In the genomic region with DNA sequence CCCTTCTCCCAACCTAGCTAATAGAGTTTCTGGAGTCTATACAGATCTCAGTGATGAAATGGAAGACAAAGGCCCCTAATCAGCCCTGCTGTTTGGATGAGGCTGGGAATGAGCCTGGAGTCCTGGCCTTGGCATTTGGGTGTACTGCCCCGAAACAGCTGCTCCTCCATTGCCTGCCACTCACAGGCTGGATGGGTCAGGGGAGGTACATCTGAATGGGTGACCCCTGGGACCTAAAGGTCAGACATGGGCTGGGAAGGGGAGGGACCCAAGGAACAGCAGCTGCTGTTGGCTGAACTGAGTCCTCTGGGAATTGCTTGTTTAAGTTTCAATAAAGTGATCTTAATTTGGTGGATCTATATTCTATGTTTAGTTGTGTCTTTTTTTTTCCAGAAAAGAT, we compare ENCODE assay signal across 28 mouse cellular contexts.
DNase-seq lines count a peak whose midpoint lies in the region; ATAC-seq lines count a peak whose summit lies in the region.
"Had no signal": no experiment of that assay in that cellular context is flagged by ENCODE, and none has a peak within 500 bp of the region (broad histone marks: within the 10 kb centered on the region; RNA-seq: fewer than 3 reads in every experiment).

No protein-coding gene starts in this region.

- H3K36me3 ChIP-seq in midbrain, embryonic 10.5 days = no peaks in the 10 kb centered on the region
- no peaks in the 10 kb centered on the region for H3K36me3 ChIP-seq in midbrain, embryonic 16.5 days (ENCODE audit: control insufficient read depth, insufficient read depth, low read length)
- no peaks in the 10 kb centered on the region for H3K36me3 ChIP-seq in embryonic facial prominence, embryonic 10.5 days (replicated peaks)
- H3K36me3 ChIP-seq in kidney, embryonic 14.5 days (ENCODE audit: control insufficient read depth, insufficient read depth, low read length) = no peaks in the 10 kb centered on the region
- H3K36me3 ChIP-seq: heart, embryonic 12.5 days; hindbrain, embryonic 13.5 days; liver, embryonic 13.5 days; midbrain, embryonic 15.5 days had no signal

- no peak overlapping the region for H3K4me2 ChIP-seq in midbrain, embryonic 16.5 days (ENCODE audit: low read length)
- H3K4me2 ChIP-seq in kidney, embryonic 14.5 days (replicated peaks; ENCODE audit: low read depth, low read length) = no peak overlapping the region
- H3K4me2 ChIP-seq: heart, embryonic 12.5 days; hindbrain, embryonic 13.5 days; liver, embryonic 13.5 days; midbrain, embryonic 15.5 days had no signal

- no peaks in the 10 kb centered on the region for H3K27me3 ChIP-seq in midbrain, embryonic 10.5 days (ENCODE audit: low read depth, poor library complexity, severe bottlenecking)
- no peaks in the 10 kb centered on the region for H3K27me3 ChIP-seq in midbrain, embryonic 16.5 days (ENCODE audit: control insufficient read depth, insufficient read depth, low read depth, low read length)
- H3K27me3 ChIP-seq in embryonic facial prominence, embryonic 10.5 days (replicated peaks; ENCODE audit: low read depth, poor library complexity, severe bottlenecking) = no peaks in the 10 kb centered on the region
- no peaks in the 10 kb centered on the region for H3K27me3 ChIP-seq in kidney, embryonic 14.5 days (ENCODE audit: control insufficient read depth, insufficient read depth, low read length)
- H3K27me3 ChIP-seq: heart, embryonic 12.5 days; hindbrain, embryonic 13.5 days; liver, embryonic 13.5 days; midbrain, embryonic 15.5 days had no signal

- DNase-seq in midbrain, embryonic 10.5 days (ENCODE audit: low spot score) = peak; percentile 68
- DNase-seq in ZHBTc4 (ENCODE audit: low read depth, low spot score) = peak; percentile 29
- peak; percentile 46 for DNase-seq in embryonic facial prominence, embryonic 10.5 days (ENCODE audit: low spot score)
- DNase-seq in right cerebral cortex, adult 2 months (ENCODE audit: low spot score in 2 of 2) = no peak
- DNase-seq in Muller cell, postnatal 12 days (ENCODE audit: inconsistent ontology term) = no peak
- DNase-seq: adrenal gland, postnatal 36 days; B cell, adult 2 months; cerebellum, adult 11 months; cerebellum, postnatal 25 days; gastrocnemius, postnatal 14 days; heart, adult 18-20 months; heart, postnatal 10 days; kidney, adult 18-20 months; liver, embryonic 13.5 days; lung, adult 2 months; lung, postnatal 14 days; right cerebral cortex, postnatal 25 days; spleen, adult 18-20 months had no signal

- H3K4me1 ChIP-seq in midbrain, embryonic 10.5 days = peaks cover 19% of the 10 kb centered on the region
- no peaks in the 10 kb centered on the region for H3K4me1 ChIP-seq in midbrain, embryonic 16.5 days (ENCODE audit: control insufficient read depth, insufficient read depth, low read length)
- peaks cover 5% of the 10 kb centered on the region for H3K4me1 ChIP-seq in embryonic facial prominence, embryonic 10.5 days
- no peaks in the 10 kb centered on the region for H3K4me1 ChIP-seq in kidney, embryonic 14.5 days (ENCODE audit: control insufficient read depth, insufficient read depth, low read length)
- H3K4me1 ChIP-seq: heart, embryonic 12.5 days; hindbrain, embryonic 13.5 days; liver, embryonic 13.5 days; midbrain, embryonic 15.5 days had no signal

- WGBS in midbrain, embryonic 10.5 days = 21% methylated on average over 1 of the region's 1 CpGs
- WGBS in midbrain, embryonic 16.5 days = 33% methylated on average over 1 of the region's 1 CpGs
- 17% methylated on average over 1 of the region's 1 CpGs for WGBS in embryonic facial prominence, embryonic 10.5 days
- 46% methylated on average over 1 of the region's 1 CpGs for WGBS in kidney, embryonic 14.5 days

- peak overlapping the region; percentile 47 for H3K27ac ChIP-seq in midbrain, embryonic 10.5 days (replicated peaks)
- no peak overlapping the region for H3K27ac ChIP-seq in midbrain, embryonic 16.5 days (ENCODE audit: low read length)
- H3K27ac ChIP-seq in embryonic facial prominence, embryonic 10.5 days (replicated peaks) = no peak overlapping the region; the same call in 1 of the 2 replicates
- no peak overlapping the region for H3K27ac ChIP-seq in kidney, embryonic 14.5 days (ENCODE audit: low read depth, low read length)
- H3K27ac ChIP-seq: hindbrain, embryonic 13.5 days; kidney, postnatal 0 days; left cerebral cortex, adult 2 months; liver, embryonic 13.5 days; midbrain, embryonic 15.5 days had no signal

- no peaks in the 10 kb centered on the region for H3K9me3 ChIP-seq in midbrain, embryonic 10.5 days (replicated peaks)
- no peaks in the 10 kb centered on the region for H3K9me3 ChIP-seq in midbrain, embryonic 16.5 days (replicated peaks; ENCODE audit: control insufficient read depth, low read length, poor library complexity, severe bottlenecking)
- H3K9me3 ChIP-seq in embryonic facial prominence, embryonic 10.5 days = no peaks in the 10 kb centered on the region
- H3K9me3 ChIP-seq in kidney, embryonic 14.5 days (ENCODE audit: control insufficient read depth, low read length) = no peaks in the 10 kb centered on the region
- H3K9me3 ChIP-seq: heart, embryonic 12.5 days; hindbrain, embryonic 13.5 days; liver, embryonic 13.5 days; midbrain, embryonic 15.5 days had no signal

- H3K9ac ChIP-seq in midbrain, embryonic 16.5 days (ENCODE audit: low read depth, low read length) = no peak overlapping the region
- no peak overlapping the region for H3K9ac ChIP-seq in kidney, embryonic 14.5 days (ENCODE audit: low read depth, low read length)
- H3K9ac ChIP-seq: heart, embryonic 12.5 days; hindbrain, embryonic 13.5 days; liver, embryonic 13.5 days; midbrain, embryonic 15.5 days had no signal

- ATAC-seq in midbrain, embryonic 16.5 days = no peak
- no peak for ATAC-seq in kidney, embryonic 14.5 days (ENCODE audit: low FRiP score, low TSS enrichment)
- ATAC-seq: forebrain, embryonic 14.5 days; inflammation-experienced regulatory T-cells, adult 6 months; midbrain, embryonic 15.5 days had no signal

- H3K4me3 ChIP-seq in midbrain, embryonic 10.5 days = no peak overlapping the region
- no peak overlapping the region for H3K4me3 ChIP-seq in midbrain, embryonic 16.5 days (ENCODE audit: low read depth, low read length)
- no peak overlapping the region for H3K4me3 ChIP-seq in embryonic facial prominence, embryonic 10.5 days
- no peak overlapping the region for H3K4me3 ChIP-seq in kidney, embryonic 14.5 days (ENCODE audit: low read length)
- H3K4me3 ChIP-seq: heart, embryonic 12.5 days; hindbrain, embryonic 13.5 days; left cerebral cortex, adult 2 months; liver, embryonic 13.5 days; midbrain, embryonic 15.5 days; myocyte had no signal

Comparison
In these comparisons a context has a peak if more than half of its experiments do, and no peak if none do; other contexts are left out.
1. DNase-seq: peak in midbrain, embryonic 10.5 days (single experiment), ZHBTc4 (single experiment) and embryonic facial prominence, embryonic 10.5 days (single experiment); none in right cerebral cortex, adult 2 months (0 of 2) and Muller cell, postnatal 12 days (single experiment).